Mouse (Mus musculus): ENCODE data around the gene Snx10. TPM values are rescaled to one million over a fixed set of nuclear protein-coding genes. Genes with fewer than 3 reads are reported as not detected.

The Snx10 gene
- polyA plus RNA-seq, 1 experiment from 2014 or later: 42.6 TPM

DNA sequence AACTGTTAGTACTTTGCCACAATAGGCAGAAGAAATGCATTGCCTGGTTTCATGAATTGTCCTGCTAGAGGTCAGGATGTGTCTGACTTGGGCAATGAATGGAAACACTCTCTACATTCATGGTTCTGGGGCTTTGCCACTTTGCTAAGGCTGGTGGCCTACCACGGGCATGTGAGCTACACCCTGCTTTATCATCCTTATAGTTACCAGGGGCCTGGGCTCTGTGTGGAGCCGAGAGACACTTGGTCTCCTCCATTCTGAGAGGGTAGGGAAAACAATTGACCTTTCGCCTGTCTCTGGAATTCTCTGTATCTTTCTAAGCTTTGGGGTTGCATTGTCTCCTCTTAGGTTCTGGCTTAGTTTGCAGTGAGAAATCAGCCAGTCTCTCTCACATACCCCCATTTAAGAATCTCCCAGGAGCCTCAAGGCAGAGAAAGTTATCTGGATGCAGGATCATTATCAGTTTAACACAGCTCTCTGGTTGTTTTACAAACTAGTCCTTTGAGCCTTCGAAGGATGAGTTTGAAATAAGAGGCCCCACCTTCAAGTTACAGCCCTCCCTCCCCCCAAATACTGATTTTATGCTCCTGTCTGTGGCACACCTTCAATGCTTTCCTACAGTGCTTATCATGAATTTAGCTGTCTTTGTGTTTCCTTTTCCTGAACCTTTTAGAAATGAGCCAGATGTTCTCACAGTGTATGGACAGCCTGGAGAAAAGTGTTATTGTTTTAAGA lies 109.4 kb downstream of the Snx10 start:
- H3K4me3 ChIP-seq: no peak overlapping the region
- no peak overlapping the region for H3K27ac ChIP-seq
- no peak overlapping the region for H3K4me2 ChIP-seq (replicated peaks)
- H3K27me3 ChIP-seq (replicated peaks): no peaks in the 10 kb centered on the region
- H3K4me1 ChIP-seq: no peaks in the 10 kb centered on the region
- no peak overlapping the region for H3K9ac ChIP-seq
- 70% methylated on average over 4 of the region's 4 CpGs for WGBS
- no peak for ATAC-seq (ENCODE audit: low FRiP score, low read depth)
- H3K9me3 ChIP-seq: no peaks in the 10 kb centered on the region
- H3K36me3 ChIP-seq: no peaks in the 10 kb centered on the region

DNA sequence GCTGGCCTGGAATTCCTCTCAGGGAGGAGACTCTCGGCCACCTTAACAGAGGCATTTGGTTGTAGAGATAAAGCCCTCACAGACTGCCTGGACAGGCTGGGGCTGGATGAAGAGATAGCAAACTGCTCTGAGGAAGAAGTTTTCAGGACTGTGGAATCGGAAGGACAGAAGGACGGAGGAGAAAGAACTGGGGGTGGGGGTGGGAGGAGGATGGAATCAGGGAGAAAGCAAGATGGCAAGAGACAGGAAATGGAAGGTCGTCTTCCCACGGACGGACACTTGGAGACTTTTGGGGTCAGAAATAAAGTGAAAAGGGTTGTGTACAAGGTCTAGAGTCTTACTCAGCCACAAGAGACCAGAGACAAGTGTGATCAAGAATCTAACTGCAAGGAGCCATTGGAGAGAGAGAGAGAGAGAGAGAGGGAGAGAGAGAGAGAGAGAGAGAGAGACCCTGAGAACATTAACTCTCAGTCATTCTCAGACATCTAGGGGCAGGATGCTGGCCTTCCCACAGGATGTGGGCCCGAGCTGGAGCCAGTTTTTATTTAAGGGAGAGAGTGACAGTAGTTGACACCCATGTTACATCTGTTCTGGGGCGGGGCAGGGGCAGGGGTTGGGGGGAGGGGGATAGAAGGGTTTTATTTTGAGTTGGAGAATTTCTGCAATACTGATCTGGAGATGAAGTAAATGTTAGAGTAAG lies 110.1 kb downstream of the Snx10 start:
- H3K36me3 ChIP-seq: no peaks in the 10 kb centered on the region
- no peak overlapping the region for H3K27ac ChIP-seq
- WGBS: 61% methylated on average over 8 of the region's 8 CpGs
- no peak for ATAC-seq (ENCODE audit: low FRiP score, low read depth)
- H3K9ac ChIP-seq: no peak overlapping the region
- no peaks in the 10 kb centered on the region for H3K9me3 ChIP-seq
- no peak overlapping the region for H3K4me2 ChIP-seq (replicated peaks)
- H3K27me3 ChIP-seq (replicated peaks): no peaks in the 10 kb centered on the region
- no peaks in the 10 kb centered on the region for H3K4me1 ChIP-seq
- H3K4me3 ChIP-seq: no peak overlapping the region

DNA sequence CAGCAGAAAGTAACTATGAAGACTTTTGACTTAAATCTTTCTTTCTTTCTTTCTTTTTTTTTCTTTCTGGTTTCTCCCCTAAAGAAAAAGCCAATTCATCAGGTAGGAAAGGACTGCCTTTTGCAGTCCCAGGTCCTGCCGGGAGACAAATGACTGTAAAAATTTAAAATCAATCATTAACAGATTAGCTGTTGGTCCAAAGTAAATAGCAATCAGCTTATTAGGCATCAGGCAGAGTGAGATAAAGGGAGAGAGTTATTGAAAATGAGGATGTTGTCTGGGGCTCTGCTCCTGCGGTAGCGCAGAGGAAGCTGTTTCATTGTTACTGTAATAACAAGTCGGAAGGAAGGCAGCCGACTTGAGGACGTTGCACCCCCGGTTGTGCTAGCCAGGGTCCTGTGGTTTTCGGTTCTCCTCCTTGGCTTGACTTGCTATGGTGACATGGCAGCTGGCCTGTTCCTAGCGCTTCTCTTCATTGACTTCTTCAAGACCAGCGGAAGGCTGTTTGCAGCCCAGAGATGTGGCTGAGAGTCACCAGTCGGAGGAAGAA lies 112.4 kb downstream of the Snx10 start:
- Histone ChIP-seq H3K27me3 (replicated peaks) (no peaks in the 10 kb centered on the region), H3K9me3 (no peaks in the 10 kb centered on the region), H3K4me1 (no peaks in the 10 kb centered on the region), H3K4me2 (replicated peaks) (no peak overlapping the region), H3K9ac (no peak overlapping the region), H3K4me3 (no peak overlapping the region), H3K36me3 (no peaks in the 10 kb centered on the region), H3K27ac (no peak overlapping the region)
- no peak for ATAC-seq (ENCODE audit: low FRiP score, low read depth)
- WGBS: 67% methylated on average over 11 of the region's 11 CpGs

Small RNA genes within 50 kb of the gene (microRNA-seq; reads per million reads assigned to microRNA genes)
- gene Gm22914: not detected

Other genes starting within 250 kb of the Snx10 start
- gene Nfe2l3, start 91.2 kb upstream of the Snx10 start, polyA plus RNA-seq (2016; fragmentation: Nextera tagmentation; extraction: Ambion mirVana): 2.8 and 3.4 TPM in 2 replicates
- gene Hnrnpa2b1, start 54.0 kb upstream of the Snx10 start, polyA plus RNA-seq (2016; fragmentation: Nextera tagmentation; extraction: Ambion mirVana): 2,094 and 2,188 TPM in 2 replicates
- gene Cbx3, start 53.5 kb upstream of the Snx10 start, polyA plus RNA-seq (2016; fragmentation: Nextera tagmentation; extraction: Ambion mirVana): 569 and 589 TPM in 2 replicates

Data from neural tube, embryonic 12.5 days (tissue).